Comparison of ENCODE assay signal across 1 mouse cellular context in the genomic region with DNA sequence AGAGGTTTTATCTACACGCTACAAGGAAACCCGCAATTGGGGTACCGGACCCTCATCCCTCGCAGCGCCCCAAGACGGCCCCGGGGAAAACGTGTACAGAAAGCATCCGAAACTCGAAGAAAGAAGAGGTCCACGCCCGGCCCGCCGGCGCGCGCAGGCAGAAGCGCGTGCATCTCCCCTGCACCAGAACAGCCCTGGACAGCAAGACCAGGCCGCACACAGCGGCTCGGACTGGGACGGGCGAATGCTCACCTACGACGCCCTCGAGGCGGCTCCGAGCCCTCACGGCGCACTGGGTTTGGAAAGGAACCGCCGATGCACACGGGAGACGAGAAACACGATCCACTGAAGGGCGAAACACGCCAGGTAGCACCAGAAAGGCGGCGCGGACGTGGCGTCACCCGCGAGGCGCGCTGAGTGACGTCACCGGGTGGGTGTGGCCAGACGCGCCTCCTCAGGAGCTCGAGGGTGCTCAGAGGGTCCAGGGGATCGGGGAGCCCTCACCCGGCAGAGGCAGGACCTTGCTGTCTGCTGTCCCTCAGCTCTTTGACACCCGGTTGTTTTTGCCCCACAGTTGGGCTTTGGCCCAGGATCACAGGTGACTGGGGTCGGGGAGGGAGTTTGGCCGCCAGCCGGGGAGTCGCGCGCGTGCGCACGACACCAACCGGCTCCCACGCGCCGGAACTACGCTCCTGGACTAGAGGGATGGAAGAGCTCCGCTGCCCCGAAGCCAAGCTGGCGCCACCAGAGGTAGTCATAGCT.
TF ChIP-seq lines count a peak whose summit lies in the region.

A gene (minus strand): TSS at position 425 of the 762 bp plus-strand sequence.
A gene (plus strand): TSS at position 439 of the 762 bp plus-strand sequence.

TF ChIP-seq in MEL, 35 proteins besides CTCF, POLR2A, EP300 and RAD21 (continued from another document):
- TF ChIP-seq USF2 (IDR thresholded peaks at IDR 0.05; ENCODE audit: borderline replicate concordance in 1 of 2, insufficient read depth in 1 of 2, low read depth in 1 of 2, low read length in 2 of 2) (no peak), RCOR1 (IDR thresholded peaks at IDR 0.05; ENCODE audit: low read depth, low read length) (no peak), UBTF (IDR thresholded peaks at IDR 0.05; ENCODE audit: borderline replicate concordance, insufficient read depth, low read depth, low read length) (no peak), HCFC1 (IDR thresholded peaks at IDR 0.05; ENCODE audit: low read depth, low read length) (peak; percentile 88), TBP (IDR thresholded peaks at IDR 0.05; ENCODE audit: low read depth, low read length) (peak; percentile 40; the same call in 1 of the 2 replicates), ZC3H11A (IDR thresholded peaks at IDR 0.05; ENCODE audit: low read depth, low read length) (no peak), ETS1 (IDR thresholded peaks at IDR 0.05; ENCODE audit: low read depth, low read length) (peak; percentile 31; the same call in 1 of the 2 replicates), SIN3A (IDR thresholded peaks at IDR 0.05; ENCODE audit: low read length) (peak; percentile 97), MAFK (IDR thresholded peaks at IDR 0.05; ENCODE audit: borderline replicate concordance, low read depth, low read length) (no peak), MEF2A (IDR thresholded peaks at IDR 0.05; ENCODE audit: extremely low read depth, insufficient replicate concordance, low read depth, low read length, poor library complexity, severe bottlenecking) (no peak)
